Mouse (Mus musculus) kidney, adult 2 months (tissue): ENCODE data around the gene Gcsh.

ENCODE experiments used
- CTCF ChIP-seq: fragments of 200-500 bp; conservative IDR thresholded peaks from 2 replicates; pipeline ENCODE4 v1.5.1; 2011; ENCODE audit warnings: low read depth, mild to moderate bottlenecking, control low read depth, low read length, moderate library complexity, mixed read lengths; ENCODE audit not compliant: insufficient read depth, insufficient read length
- POLR2A ChIP-seq: fragments of 200-500 bp; IDR thresholded peaks from one replicate; pipeline ENCODE4 v1.6.1; 2011; ENCODE audit warnings: low read depth, low read length, control low read depth

GRCm38 (mm10) chr8:117011366-117011765, 18.0 kb upstream of the Gcsh start:
- TF ChIP-seq CTCF (no peak), POLR2A (no peak)
